Mouse (Mus musculus) kidney, embryonic 15.5 days (tissue): ENCODE data around the gene Lhfpl2. TPM values are rescaled to one million over a fixed set of nuclear protein-coding genes. Genes with fewer than 3 reads are reported as not detected.

ENCODE experiments used
- ATAC-seq: fragments of 200-750 bp; cut with Nextera tagmentation; replicated peaks from 2 replicates; pipeline ENCODE4 v1.8.0; 2017; ENCODE audit warnings: moderate TSS enrichment; ENCODE audit not compliant: low FRiP score
- H3K27ac ChIP-seq: fragments of 300-500 bp; sonication (generic); 2 replicates; pipeline ENCODE4 v1.5.1; 2015; ENCODE audit warnings: mild to moderate bottlenecking, inconsistent platforms
- H3K27me3 ChIP-seq: fragments of 300-500 bp; sonication (generic); 2 replicates; pipeline ENCODE4 v1.6.1; 2015; ENCODE audit warnings: inconsistent platforms
- H3K36me3 ChIP-seq: fragments of 300-500 bp; sonication (generic); 2 replicates; pipeline ENCODE4 v1.6.1; 2015; ENCODE audit warnings: inconsistent platforms
- H3K4me1 ChIP-seq: fragments of 300-500 bp; sonication (generic); 2 replicates; pipeline ENCODE4 v1.6.1; 2015; ENCODE audit warnings: inconsistent platforms
- H3K4me2 ChIP-seq: fragments of 300-500 bp; sonication (generic); 2 replicates; pipeline ENCODE4 v1.6.1; 2015; ENCODE audit warnings: moderate library complexity, mild to moderate bottlenecking, inconsistent platforms
- H3K4me3 ChIP-seq: fragments of 300-500 bp; sonication (generic); replicated peaks from 2 replicates; pipeline ENCODE4 v1.5.1; 2015; ENCODE audit warnings: mild to moderate bottlenecking, inconsistent platforms
- H3K9ac ChIP-seq: fragments of 300-500 bp; sonication (generic); 2 replicates; pipeline ENCODE4 v1.6.1; 2015; ENCODE audit warnings: mild to moderate bottlenecking, inconsistent platforms
- H3K9me3 ChIP-seq: fragments of 300-500 bp; sonication (generic); replicated peaks from 2 replicates; pipeline ENCODE4 v1.6.1; 2016; ENCODE audit warnings: inconsistent platforms
- WGBS: fragments of 180-500 bp; shearing (Covaris S2); methylation state at CpG from one replicate; pipeline ENCODE4 v1.1.7; 2015; ENCODE audit warnings: mixed read lengths; 5-methylcytosine and 5-hydroxymethylcytosine counted together
- polyA plus RNA-seq: library from polyadenylated mRNA; unstranded; fragments of >200 nt; fragmentation: Nextera tagmentation; extraction: Ambion mirVana; gene quantifications from 2 replicates; pipeline ENCODE4 v1.2.1, GENCODE M21; 2015

Gene Lhfpl2
- polyA plus RNA-seq, 1 experiment from 2014 or later, result 89.1 TPM

DNA sequence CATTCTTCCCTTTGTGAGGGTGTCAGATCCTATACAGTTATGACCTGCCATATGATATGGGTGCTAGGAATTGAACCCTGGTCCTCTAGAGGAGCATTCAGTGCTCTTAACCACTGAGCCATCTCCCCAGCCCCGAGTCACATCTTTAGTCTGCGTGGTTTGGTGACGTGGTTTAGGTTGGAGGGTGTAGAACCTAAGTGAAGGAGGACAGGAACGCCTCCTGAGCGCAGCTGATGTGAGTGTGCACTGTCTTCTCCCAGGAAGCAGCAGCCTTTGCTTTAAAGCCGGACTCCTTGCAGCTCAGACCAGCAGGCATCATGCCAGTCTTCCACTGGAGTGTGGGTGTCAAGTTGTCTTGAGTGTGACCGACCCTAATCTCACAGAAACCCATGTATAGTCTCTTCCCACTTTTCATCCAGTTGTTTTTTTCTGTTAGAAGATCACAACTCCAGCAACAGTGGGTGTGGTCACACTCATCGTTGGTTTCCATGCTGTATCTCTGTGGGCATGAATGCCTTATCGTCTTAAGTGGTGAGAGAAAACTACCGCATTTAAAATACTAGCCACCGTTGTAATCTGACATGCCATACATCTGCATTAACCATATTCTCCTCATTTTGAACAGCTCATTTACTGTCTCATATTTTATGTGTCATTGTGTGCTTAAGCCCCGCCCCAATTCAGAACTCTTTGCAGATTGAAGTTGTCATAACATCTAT lies 28.7 kb downstream of the Lhfpl2 start:
- Histone ChIP-seq H3K27me3 (no peaks in the 10 kb centered on the region), H3K4me2 (no peak overlapping the region), H3K4me3 (no peak overlapping the region), H3K36me3 (peaks cover 25% of the 10 kb centered on the region), H3K9ac (no peak overlapping the region), H3K9me3 (no peaks in the 10 kb centered on the region), H3K27ac (no peak overlapping the region), H3K4me1 (peaks cover 77% of the 10 kb centered on the region)
- ATAC-seq, result no peak
- WGBS, result 86% methylated on average over 12 of the region's 12 CpGs

DNA sequence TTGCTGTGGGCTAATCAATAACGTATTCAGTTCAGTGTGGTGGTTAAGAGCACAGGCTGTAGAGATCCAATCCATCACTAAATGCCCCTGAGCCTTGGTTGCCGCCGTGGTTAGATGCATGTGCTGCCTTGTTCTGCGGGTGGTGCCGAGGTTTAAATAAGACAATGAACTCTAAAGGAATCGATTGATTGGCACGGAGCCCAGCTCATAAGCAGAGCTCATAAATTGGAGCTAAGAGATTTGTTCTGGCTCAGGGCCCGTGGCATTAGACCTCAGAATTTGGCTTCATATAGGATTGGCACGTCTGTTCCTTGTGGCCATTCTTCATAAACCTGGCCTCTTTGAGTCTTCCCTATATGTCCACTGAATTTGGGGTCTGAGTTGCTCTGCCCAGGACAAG lies 29.5 kb downstream of the Lhfpl2 start:
- Histone ChIP-seq H3K36me3 (peaks cover 25% of the 10 kb centered on the region), H3K27ac (no peak overlapping the region), H3K9ac (no peak overlapping the region), H3K4me3 (no peak overlapping the region), H3K27me3 (no peaks in the 10 kb centered on the region), H3K4me2 (no peak overlapping the region), H3K4me1 (peaks cover 82% of the 10 kb centered on the region), H3K9me3 (no peaks in the 10 kb centered on the region)
- no peak for ATAC-seq
- 57% methylated on average over 9 of the region's 9 CpGs for WGBS

DNA sequence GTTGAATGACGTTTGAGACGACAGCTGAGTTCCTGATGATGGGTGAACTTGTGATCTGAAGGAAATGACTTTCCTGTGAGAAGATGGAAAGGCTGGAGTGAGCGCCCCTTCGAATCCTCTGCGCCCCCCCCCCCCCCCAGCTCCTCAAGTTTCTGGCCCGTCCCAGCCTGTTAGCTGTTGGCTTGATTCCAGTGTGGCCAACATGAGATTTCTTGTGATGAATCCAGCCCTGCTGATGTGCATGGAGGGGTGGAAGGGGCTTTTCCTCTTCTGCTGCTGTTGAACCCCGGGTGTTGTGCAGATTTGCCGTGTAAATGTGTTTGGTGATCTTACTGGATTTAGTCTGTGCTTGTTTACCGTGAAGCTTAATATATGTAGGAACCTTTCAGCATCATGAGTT lies 31.2 kb downstream of the Lhfpl2 start:
- H3K9ac ChIP-seq, result no peak overlapping the region
- no peaks in the 10 kb centered on the region for H3K27me3 ChIP-seq
- H3K9me3 ChIP-seq, result no peaks in the 10 kb centered on the region
- H3K4me2 ChIP-seq, result no peak overlapping the region
- H3K4me3 ChIP-seq, result no peak overlapping the region
- no peak for ATAC-seq
- peaks cover 25% of the 10 kb centered on the region for H3K36me3 ChIP-seq
- 0 out of 2 replicates have a peak overlapping the region, but pooled peaks have one; percentile 7 for H3K27ac ChIP-seq
- H3K4me1 ChIP-seq, result peaks cover 82% of the 10 kb centered on the region
- WGBS, result 45% methylated on average over 9 of the region's 9 CpGs

DNA sequence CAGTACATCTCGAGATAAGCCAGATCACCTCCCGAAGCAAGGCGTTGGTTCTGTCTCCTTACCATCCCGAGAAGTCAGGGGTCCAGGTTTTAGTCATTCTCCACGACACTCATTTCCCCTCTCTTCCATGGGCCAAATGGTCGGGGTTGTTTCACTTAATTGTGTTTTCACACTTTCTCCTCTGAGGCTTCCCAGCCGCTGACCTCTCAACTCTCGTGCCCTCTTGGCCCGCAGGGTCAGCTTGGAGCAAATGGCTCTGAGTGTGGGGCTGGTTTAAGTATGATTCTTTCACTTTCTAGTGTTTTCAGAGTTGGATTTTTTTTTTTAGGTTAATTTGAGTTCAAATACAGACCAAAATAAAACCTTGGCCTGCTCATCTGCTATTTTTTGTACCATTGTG lies 31.7 kb downstream of the Lhfpl2 start:
- H3K9me3 ChIP-seq, result no peaks in the 10 kb centered on the region
- peaks cover 25% of the 10 kb centered on the region for H3K36me3 ChIP-seq
- H3K4me1 ChIP-seq, result peaks cover 83% of the 10 kb centered on the region
- ATAC-seq, result no peak
- no peak overlapping the region for H3K9ac ChIP-seq
- 34% methylated on average over 9 of the region's 9 CpGs for WGBS
- no peaks in the 10 kb centered on the region for H3K27me3 ChIP-seq
- no peak overlapping the region for H3K4me2 ChIP-seq
- no peak overlapping the region for H3K4me3 ChIP-seq
- peak overlapping the region; percentile 7; the same call in 1 of the 2 replicates for H3K27ac ChIP-seq

DNA sequence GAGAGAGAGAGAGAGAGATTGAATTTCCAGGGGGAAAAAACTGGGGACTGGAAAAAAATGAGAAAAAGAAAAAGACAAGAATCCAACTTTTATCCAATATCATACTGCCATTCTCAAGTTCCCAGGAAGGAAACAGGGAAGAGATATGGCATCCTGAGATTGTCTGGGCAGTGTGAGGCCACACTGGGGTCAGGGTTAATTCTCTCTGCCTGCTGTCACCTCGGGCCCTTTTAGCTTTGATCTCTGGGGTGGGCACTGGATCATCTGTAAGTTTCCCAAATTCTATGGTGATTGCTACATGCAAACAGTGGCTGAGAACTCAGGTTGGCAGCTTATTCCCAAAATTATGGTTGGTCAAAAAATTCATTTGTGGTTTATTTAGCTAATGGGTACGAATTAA lies 33.8 kb downstream of the Lhfpl2 start:
- Histone ChIP-seq H3K9ac (no peak overlapping the region), H3K27ac (peak overlapping the region; percentile 52), H3K4me2 (no peak overlapping the region), H3K36me3 (peaks cover 14% of the 10 kb centered on the region), H3K9me3 (no peaks in the 10 kb centered on the region), H3K27me3 (no peaks in the 10 kb centered on the region), H3K4me1 (peaks cover 83% of the 10 kb centered on the region), H3K4me3 (no peak overlapping the region)
- no peak for ATAC-seq
- 38% methylated on average over 2 of the region's 2 CpGs for WGBS

DNA sequence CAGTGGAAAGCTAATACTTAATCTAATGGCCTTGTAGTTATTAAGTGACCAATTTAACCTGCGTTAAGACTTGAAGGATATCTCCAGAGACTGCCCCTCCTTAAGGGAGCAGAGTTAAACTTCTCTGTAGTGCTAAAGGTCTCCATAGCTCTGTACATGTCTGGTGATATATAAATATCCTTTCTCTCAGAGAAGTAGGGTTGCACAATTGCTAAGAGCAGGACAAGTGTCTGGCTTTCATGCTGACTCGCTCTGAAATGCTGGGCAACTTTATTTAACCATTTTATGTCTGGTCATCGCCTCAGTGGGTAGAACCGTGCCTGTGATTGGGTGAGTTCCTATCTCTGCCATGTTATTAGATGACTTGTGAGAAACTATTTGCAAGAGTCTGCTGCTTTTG lies 36.6 kb downstream of the Lhfpl2 start:
- Histone ChIP-seq H3K27me3 (no peaks in the 10 kb centered on the region), H3K9me3 (no peaks in the 10 kb centered on the region), H3K27ac (peak overlapping the region; percentile 77), H3K9ac (no peak overlapping the region), H3K4me3 (no peak overlapping the region), H3K4me1 (peaks cover 92% of the 10 kb centered on the region), H3K4me2 (peak overlapping the region; percentile 29; the same call in 1 of the 2 replicates), H3K36me3 (0 out of 2 replicates have a peak, but pooled peaks cover 5% of the 10 kb centered on the region)
- 60% methylated on average over 4 of the region's 4 CpGs for WGBS
- peak; percentile 57 for ATAC-seq

DNA sequence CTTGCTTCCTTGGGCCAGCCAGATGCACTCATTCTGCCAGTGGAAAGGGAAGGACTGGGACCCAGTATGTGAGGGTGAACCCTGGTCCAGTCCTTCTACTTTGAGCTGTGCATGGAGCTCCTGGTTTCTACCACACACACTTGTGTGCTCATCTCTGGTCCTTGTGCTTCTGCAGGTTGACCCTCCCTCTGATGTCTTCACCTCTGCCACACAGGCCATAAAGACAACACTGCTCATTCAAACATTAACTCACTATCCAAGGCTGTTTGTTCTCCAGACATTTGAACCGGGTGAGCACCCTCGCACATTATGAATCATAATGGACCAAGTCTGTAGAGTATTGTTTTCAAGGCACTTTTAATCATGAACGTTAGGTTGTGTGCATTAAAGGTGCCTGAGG lies 37.0 kb downstream of the Lhfpl2 start:
- ATAC-seq, result peak; percentile 33; the same call in 1 of the 2 replicates
- H3K4me3 ChIP-seq, result no peak overlapping the region
- WGBS, result 48% methylated on average over 3 of the region's 3 CpGs
- H3K27me3 ChIP-seq, result no peaks in the 10 kb centered on the region
- no peaks in the 10 kb centered on the region for H3K9me3 ChIP-seq
- H3K27ac ChIP-seq, result peak overlapping the region; percentile 77
- peaks cover 7% of the 10 kb centered on the region; the same call in 1 of the 2 replicates for H3K36me3 ChIP-seq
- peaks cover 92% of the 10 kb centered on the region for H3K4me1 ChIP-seq
- H3K9ac ChIP-seq, result no peak overlapping the region
- H3K4me2 ChIP-seq, result peak overlapping the region; percentile 29; the same call in 1 of the 2 replicates

DNA sequence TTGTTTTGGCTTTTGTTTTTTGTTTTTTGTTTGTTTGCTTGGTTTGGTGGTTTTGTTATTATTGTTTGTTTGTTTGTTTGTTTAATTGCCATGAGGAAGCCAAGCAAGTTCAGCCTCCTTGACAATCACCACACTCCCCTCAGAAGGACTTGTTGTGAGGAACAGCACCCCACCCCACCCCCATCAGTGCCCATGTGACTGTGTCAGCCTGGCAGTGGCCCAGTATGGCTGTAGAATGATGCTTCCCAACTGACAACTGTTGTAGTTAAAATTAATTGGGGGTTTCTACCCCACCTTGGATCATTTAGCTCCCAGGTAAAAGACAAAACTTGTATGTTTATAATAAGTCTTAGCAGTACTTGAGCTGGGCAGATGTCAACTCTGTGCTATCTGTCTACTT lies 37.6 kb downstream of the Lhfpl2 start:
- peaks cover 7% of the 10 kb centered on the region; the same call in 1 of the 2 replicates for H3K36me3 ChIP-seq
- H3K9ac ChIP-seq, result no peak overlapping the region
- no peak overlapping the region for H3K4me2 ChIP-seq
- ATAC-seq, result no peak
- H3K27ac ChIP-seq, result peak overlapping the region; percentile 77
- no peak overlapping the region for H3K4me3 ChIP-seq
- H3K9me3 ChIP-seq, result no peaks in the 10 kb centered on the region
- no peaks in the 10 kb centered on the region for H3K27me3 ChIP-seq
- H3K4me1 ChIP-seq, result peaks cover 93% of the 10 kb centered on the region

DNA sequence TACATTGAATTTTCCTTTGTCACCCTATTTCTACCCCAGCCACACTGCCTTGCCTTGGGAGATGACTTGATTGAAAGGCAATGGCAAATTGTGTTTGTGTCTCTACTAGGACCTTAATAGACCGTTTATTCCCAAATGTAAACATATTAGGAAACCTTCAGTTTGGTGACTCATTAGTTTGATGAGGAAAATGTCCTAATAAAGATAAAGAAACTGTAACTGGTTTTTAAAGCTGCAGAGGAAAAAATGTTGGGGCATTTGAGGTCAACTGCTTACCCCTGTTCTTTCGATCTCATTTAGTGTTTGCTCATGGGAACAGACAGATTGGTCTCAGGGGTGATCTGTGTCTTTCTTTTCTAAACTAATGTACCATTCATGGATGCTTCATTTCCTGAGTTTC lies 40.1 kb downstream of the Lhfpl2 start:
- ATAC-seq, result no peak
- H3K4me3 ChIP-seq, result no peak overlapping the region
- 42% methylated on average over 2 of the region's 2 CpGs for WGBS
- H3K27ac ChIP-seq, result no peak overlapping the region
- peaks cover 82% of the 10 kb centered on the region for H3K4me1 ChIP-seq
- H3K9ac ChIP-seq, result no peak overlapping the region
- no peak overlapping the region for H3K4me2 ChIP-seq
- H3K36me3 ChIP-seq, result peaks cover 7% of the 10 kb centered on the region
- no peaks in the 10 kb centered on the region for H3K9me3 ChIP-seq
- H3K27me3 ChIP-seq, result no peaks in the 10 kb centered on the region

DNA sequence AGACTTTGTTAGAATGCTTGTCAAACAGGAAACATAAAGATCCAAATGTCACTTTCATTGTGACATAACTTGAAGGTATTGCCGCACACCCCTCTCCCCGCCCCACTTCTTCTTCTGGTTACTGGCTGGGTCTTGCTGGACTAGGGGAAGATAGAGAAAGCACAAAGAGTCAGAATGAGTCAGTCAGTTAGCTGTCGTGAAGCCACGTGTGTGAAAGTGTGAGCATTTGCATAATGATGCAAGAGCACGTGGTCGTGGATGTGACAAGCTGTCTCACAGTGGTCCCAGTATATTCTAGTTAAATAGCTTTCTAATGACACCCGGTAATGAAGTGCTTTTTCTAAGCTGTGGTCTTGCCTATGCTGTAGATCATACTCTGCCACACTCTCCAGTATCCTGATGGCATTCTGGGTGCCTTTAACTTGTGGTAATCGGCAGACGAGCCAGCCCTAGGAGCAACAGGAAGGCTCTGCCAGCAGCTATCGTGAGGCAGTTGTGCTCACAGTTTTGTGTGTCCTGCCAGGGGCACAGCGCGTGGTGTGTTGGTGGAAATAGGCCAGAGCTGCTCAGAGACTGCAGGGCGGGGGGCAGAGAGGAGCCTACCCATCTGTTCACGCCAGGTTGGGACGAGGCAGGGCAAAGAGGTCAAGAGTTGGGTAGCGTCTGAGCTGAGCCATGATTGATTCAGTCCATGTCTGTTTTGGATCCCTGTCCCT lies 40.9 kb downstream of the Lhfpl2 start:
- 62% methylated on average over 16 of the region's 16 CpGs for WGBS
- Histone ChIP-seq H3K36me3 (peaks cover 15% of the 10 kb centered on the region), H3K4me3 (no peak overlapping the region), H3K9ac (no peak overlapping the region), H3K4me1 (peaks cover 75% of the 10 kb centered on the region), H3K27ac (no peak overlapping the region), H3K9me3 (no peaks in the 10 kb centered on the region), H3K4me2 (no peak overlapping the region), H3K27me3 (no peaks in the 10 kb centered on the region)
- ATAC-seq, result no peak

DNA sequence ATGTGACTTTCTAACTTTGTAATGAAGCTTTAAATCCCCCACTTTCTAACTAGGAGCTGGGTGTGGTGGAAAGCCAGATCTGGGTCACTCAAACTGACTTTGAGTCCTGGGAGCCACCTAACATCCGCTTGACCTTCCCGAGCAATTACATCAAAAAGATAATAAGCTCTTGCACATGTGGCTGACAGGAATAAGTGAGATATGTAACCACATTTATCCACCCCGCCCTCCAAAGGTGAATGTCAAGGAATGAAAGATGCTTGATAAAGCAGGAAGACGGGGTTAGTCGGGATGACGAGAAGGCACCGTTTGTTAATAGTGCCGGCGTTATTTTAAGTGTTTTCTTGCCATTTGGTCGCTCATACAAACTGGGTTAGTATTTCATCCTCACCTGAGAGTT lies 41.5 kb downstream of the Lhfpl2 start:
- Histone ChIP-seq H3K9me3 (no peaks in the 10 kb centered on the region), H3K9ac (no peak overlapping the region), H3K4me1 (peaks cover 73% of the 10 kb centered on the region), H3K36me3 (peaks cover 20% of the 10 kb centered on the region), H3K4me3 (no peak overlapping the region), H3K27me3 (no peaks in the 10 kb centered on the region), H3K4me2 (no peak overlapping the region), H3K27ac (no peak overlapping the region; the same call in 1 of the 2 replicates)
- no peak for ATAC-seq
- 73% methylated on average over 10 of the region's 10 CpGs for WGBS

DNA sequence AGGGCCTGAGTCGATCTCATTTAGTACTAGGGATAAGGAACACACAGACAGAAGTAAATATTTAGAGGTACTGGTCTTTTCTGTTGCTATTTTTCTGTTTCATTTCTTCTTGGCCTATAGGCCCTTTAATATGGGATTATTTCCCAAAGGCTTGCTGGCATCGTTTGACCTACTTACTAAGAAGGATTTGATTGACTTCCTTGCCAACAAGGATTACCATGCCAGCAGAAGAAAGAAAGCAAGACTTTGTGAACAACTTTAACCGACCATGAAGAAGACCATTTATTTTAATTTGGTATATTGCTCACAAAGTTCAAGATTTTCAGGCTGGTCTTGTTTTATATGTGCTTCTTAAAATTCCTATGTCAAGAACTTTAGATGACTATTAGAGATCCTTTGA lies 42.8 kb downstream of the Lhfpl2 start:
- Histone ChIP-seq H3K27ac (no peak overlapping the region), H3K4me2 (no peak overlapping the region), H3K4me3 (no peak overlapping the region), H3K9me3 (no peaks in the 10 kb centered on the region), H3K36me3 (peaks cover 24% of the 10 kb centered on the region), H3K4me1 (peaks cover 73% of the 10 kb centered on the region), H3K9ac (no peak overlapping the region), H3K27me3 (no peaks in the 10 kb centered on the region)
- 75% methylated on average over 3 of the region's 3 CpGs for WGBS
- ATAC-seq, result no peak
